In the genomic region with DNA sequence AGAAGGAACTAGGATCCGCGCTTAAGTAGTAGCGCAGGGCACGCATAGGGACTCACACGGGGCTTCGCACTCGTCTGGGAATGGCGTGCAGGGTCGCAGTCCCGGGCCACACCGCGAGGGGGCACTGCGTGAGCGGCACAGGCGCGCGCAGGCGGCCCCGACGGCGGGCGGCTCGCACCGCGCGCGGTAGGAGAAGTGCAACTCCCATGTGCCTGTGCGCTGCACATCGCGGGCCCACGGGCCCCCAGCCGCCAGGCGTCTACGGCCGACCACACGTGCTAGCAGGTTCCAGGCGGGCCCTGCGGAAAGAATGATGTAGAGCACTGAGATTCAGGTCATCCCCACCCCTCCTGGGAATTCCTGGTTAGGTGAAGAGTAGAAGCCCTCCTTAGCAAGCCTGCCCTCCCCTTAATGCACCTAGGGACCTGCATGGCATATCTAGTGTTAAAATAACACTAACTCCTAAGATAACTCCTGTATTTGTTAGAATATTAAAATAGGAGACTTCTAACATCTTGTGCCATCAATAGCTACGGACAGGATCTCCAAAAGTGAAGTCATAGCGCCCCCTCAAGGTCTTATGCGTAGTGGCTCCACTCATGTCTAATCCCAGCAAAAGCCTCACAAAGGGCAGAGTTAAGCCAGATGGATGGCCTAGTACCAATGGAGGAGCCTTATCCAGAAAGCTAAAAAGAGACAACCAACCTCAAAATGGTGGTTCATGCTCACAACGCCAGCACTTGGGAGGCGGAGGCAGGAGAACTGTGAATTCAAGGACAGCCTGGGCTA, we compare ENCODE assay signal across 8 mouse cellular contexts. TPM values are rescaled to one million over a fixed set of nuclear protein-coding genes. Genes with fewer than 3 reads are reported as not detected.
DNase-seq lines count a peak whose midpoint lies in the region; ATAC-seq lines count a peak whose summit lies in the region.

No protein-coding gene starts in this region.

- 0 out of 2 replicates have a peak overlapping the region, but pooled peaks have one; percentile 20 for H3K27ac ChIP-seq in hindbrain, embryonic 13.5 days
- peak overlapping the region; percentile 36 for H3K27ac ChIP-seq in limb, embryonic 10.5 days
- no peak overlapping the region; the same call in 1 of the 2 replicates for H3K27ac ChIP-seq in midbrain, embryonic 14.5 days (replicated peaks; ENCODE audit: low read depth, low read length)

- H3K4me1 ChIP-seq in hindbrain, embryonic 13.5 days (replicated peaks): peaks cover 51% of the 10 kb centered on the region
- peaks cover 34% of the 10 kb centered on the region for H3K4me1 ChIP-seq in limb, embryonic 10.5 days
- peaks cover 18% of the 10 kb centered on the region for H3K4me1 ChIP-seq in midbrain, embryonic 14.5 days (ENCODE audit: control insufficient read depth, insufficient read depth, low read length)

- no peak for DNase-seq in frontal cortex, postnatal 10 days (ENCODE audit: low spot score in 2 of 2)
- peak; percentile 65 for DNase-seq in MEL-GATA-1-ER (ENCODE audit: extremely low read depth, low read depth)
- peak; percentile 55 for DNase-seq in embryo, embryonic 11.5 days (ENCODE audit: low read depth, low spot score)
- DNase-seq in limb, embryonic 10.5 days (ENCODE audit: low spot score): peak; percentile 47
- DNase-seq in midbrain, embryonic 14.5 days: peak; percentile 91
- DNase-seq in spleen, postnatal 14 days (ENCODE audit: low spot score in 2 of 2): no peak

- 10% methylated on average over 43 of the region's 43 CpGs for WGBS in hindbrain, embryonic 13.5 days
- WGBS in limb, embryonic 10.5 days: 37% methylated on average over 43 of the region's 43 CpGs
- 8% methylated on average over 43 of the region's 43 CpGs for WGBS in midbrain, embryonic 14.5 days

- no peaks in the 10 kb centered on the region for H3K9me3 ChIP-seq in hindbrain, embryonic 13.5 days
- H3K9me3 ChIP-seq in limb, embryonic 10.5 days (replicated peaks): no peaks in the 10 kb centered on the region
- no peaks in the 10 kb centered on the region for H3K9me3 ChIP-seq in midbrain, embryonic 14.5 days (ENCODE audit: control insufficient read depth, low read length)

- peak overlapping the region; percentile 51 for H3K4me3 ChIP-seq in hindbrain, embryonic 13.5 days
- peak overlapping the region; percentile 32 for H3K4me3 ChIP-seq in limb, embryonic 10.5 days
- peak overlapping the region; percentile 23 for H3K4me3 ChIP-seq in midbrain, embryonic 14.5 days (replicated peaks; ENCODE audit: low read depth, low read length)

- peak overlapping the region; percentile 46; the same call in 1 of the 2 replicates for H3K9ac ChIP-seq in hindbrain, embryonic 13.5 days
- H3K9ac ChIP-seq in midbrain, embryonic 14.5 days (replicated peaks; ENCODE audit: low read length): no peak overlapping the region; the same call in 1 of the 2 replicates

- H3K4me2 ChIP-seq in hindbrain, embryonic 13.5 days: peak overlapping the region; percentile 67
- peak overlapping the region; percentile 74 for H3K4me2 ChIP-seq in midbrain, embryonic 14.5 days (ENCODE audit: low read length)

- H3K36me3 ChIP-seq in hindbrain, embryonic 13.5 days: no peaks in the 10 kb centered on the region
- H3K36me3 ChIP-seq in limb, embryonic 10.5 days: peaks cover 3% of the 10 kb centered on the region
- no peaks in the 10 kb centered on the region for H3K36me3 ChIP-seq in midbrain, embryonic 14.5 days (ENCODE audit: control insufficient read depth, insufficient read depth, low read length)

- ATAC-seq in frontal cortex, adult (ENCODE audit: low TSS enrichment): peak; percentile 62; the same call in 1 of the 2 replicates
- ATAC-seq in hindbrain, embryonic 13.5 days (ENCODE audit: low FRiP score): no peak
- no peak for ATAC-seq in midbrain, embryonic 14.5 days (ENCODE audit: low FRiP score, low TSS enrichment)

- H3K27me3 ChIP-seq in hindbrain, embryonic 13.5 days: peaks cover 41% of the 10 kb centered on the region
- peaks cover 97% of the 10 kb centered on the region for H3K27me3 ChIP-seq in limb, embryonic 10.5 days (ENCODE audit: low read depth, poor library complexity, severe bottlenecking)
- peaks cover 3% of the 10 kb centered on the region; the same call in 1 of the 2 replicates for H3K27me3 ChIP-seq in midbrain, embryonic 14.5 days (ENCODE audit: control insufficient read depth, insufficient read depth, low read length)

RNA-seq across cellular contexts. Expression of gene Dll3, which starts 3.0 kb away (rescaled TPM):
- 22.2 and 24.5 TPM in 2 replicates for polyA plus RNA-seq in hindbrain, embryonic 13.5 days (2015; fragmentation: Nextera tagmentation; extraction: Ambion mirVana)
- polyA plus RNA-seq in limb, embryonic 10.5 days (2016; fragmentation: Nextera tagmentation; extraction: Ambion mirVana): 0.56 and 2.3 TPM in 2 replicates
- 24.1 and 32.2 TPM in 2 replicates for polyA plus RNA-seq in midbrain, embryonic 14.5 days (2014; fragmentation: Nextera tagmentation; extraction: Ambion mirVana)

RNA-seq across cellular contexts. Expression of gene Selenov, which starts 8.0 kb away (rescaled TPM):
- 0.74 and 1.2 TPM in 2 replicates for polyA plus RNA-seq in hindbrain, embryonic 13.5 days (2015; fragmentation: Nextera tagmentation; extraction: Ambion mirVana)
- polyA plus RNA-seq in limb, embryonic 10.5 days (2016; fragmentation: Nextera tagmentation; extraction: Ambion mirVana): not detected in 2 replicates
- polyA plus RNA-seq in midbrain, embryonic 14.5 days (2014; fragmentation: Nextera tagmentation; extraction: Ambion mirVana): 0.28 and 1.8 TPM in 2 replicates

RNA-seq across cellular contexts. Expression of gene Timm50, which starts 12.8 kb away (rescaled TPM):
- polyA plus RNA-seq in hindbrain, embryonic 13.5 days (2015; fragmentation: Nextera tagmentation; extraction: Ambion mirVana): 134 and 136 TPM in 2 replicates
- 223 and 243 TPM in 2 replicates for polyA plus RNA-seq in limb, embryonic 10.5 days (2016; fragmentation: Nextera tagmentation; extraction: Ambion mirVana)
- 136 and 138 TPM in 2 replicates for polyA plus RNA-seq in midbrain, embryonic 14.5 days (2014; fragmentation: Nextera tagmentation; extraction: Ambion mirVana)

RNA-seq across cellular contexts. Expression of gene Eid2b, which starts 21.5 kb away (rescaled TPM):
- 36.0 and 36.9 TPM in 2 replicates for polyA plus RNA-seq in hindbrain, embryonic 13.5 days (2015; fragmentation: Nextera tagmentation; extraction: Ambion mirVana)
- polyA plus RNA-seq in limb, embryonic 10.5 days (2016; fragmentation: Nextera tagmentation; extraction: Ambion mirVana): 7.6 and 11.2 TPM in 2 replicates
- polyA plus RNA-seq in midbrain, embryonic 14.5 days (2014; fragmentation: Nextera tagmentation; extraction: Ambion mirVana): 40.2 TPM in 2 replicates

RNA-seq across cellular contexts. Expression of gene Eid2, which starts 31.4 kb away (rescaled TPM):
- 4.3 and 4.6 TPM in 2 replicates for polyA plus RNA-seq in hindbrain, embryonic 13.5 days (2015; fragmentation: Nextera tagmentation; extraction: Ambion mirVana)
- 2.9 and 3.9 TPM in 2 replicates for polyA plus RNA-seq in limb, embryonic 10.5 days (2016; fragmentation: Nextera tagmentation; extraction: Ambion mirVana)
- polyA plus RNA-seq in midbrain, embryonic 14.5 days (2014; fragmentation: Nextera tagmentation; extraction: Ambion mirVana): 6.8 and 14.7 TPM in 2 replicates

Comparison
In these comparisons a context has a peak if more than half of its experiments do, and no peak if none do; other contexts are left out.
1. DNase-seq: peak in MEL-GATA-1-ER (single experiment), embryo, embryonic 11.5 days (single experiment), limb, embryonic 10.5 days (single experiment) and midbrain, embryonic 14.5 days (single experiment); none in frontal cortex, postnatal 10 days (0 of 2) and spleen, postnatal 14 days (0 of 2).
2. Peak in every context shown above with its lines, with median percentiles within 50 percentile points of each other: H3K4me3 ChIP-seq.